Mouse (Mus musculus): Measurements from ENCODE around the gene Pck2.

Pck2 gene

GRCm38 (mm10) chr14:55540067-55540786, at the start of gene Pck2:
Pck2 (plus strand) TSS chr14:55540266.
- peak; percentile 71 for DNase-seq (ENCODE audit: low spot score)

GRCm38 (mm10) chr14:55490361-55491201, 49.5 kb upstream of the Pck2 start, which contains the start of gene Carmil3:
Carmil3 (plus strand) TSS chr14:55490651.
- peak; percentile 44 for DNase-seq (ENCODE audit: low spot score)

GRCm38 (mm10) chr14:55491291-55491833, 48.7 kb upstream of the Pck2 start:
- peak; percentile 31 for DNase-seq (ENCODE audit: low spot score)

GRCm38 (mm10) chr14:55492103-55492502, 48.0 kb upstream of the Pck2 start:
- DNase-seq (ENCODE audit: low spot score), result no peak

GRCm38 (mm10) chr14:55495509-55496240, 44.4 kb upstream of the Pck2 start:
- no peak for DNase-seq (ENCODE audit: low spot score)

- DNase-seq (ENCODE audit: low spot score), result no peak
Observed at GRCm38 (mm10) chr14:55496761-55497448, 43.2 kb upstream of the Pck2 start.

- peak; percentile 90 for DNase-seq (ENCODE audit: low spot score)
Observed at GRCm38 (mm10) chr14:55497449-55497821, 42.6 kb upstream of the Pck2 start.

- DNase-seq (ENCODE audit: low spot score), result no peak
Observed at GRCm38 (mm10) chr14:55505612-55506011, 34.5 kb upstream of the Pck2 start.

GRCm38 (mm10) chr14:55507801-55508200, 32.3 kb upstream of the Pck2 start:
- DNase-seq (ENCODE audit: low spot score), result no peak

GRCm38 (mm10) chr14:55509540-55509939, 30.5 kb upstream of the Pck2 start:
- no peak for DNase-seq (ENCODE audit: low spot score)

- no peak for DNase-seq (ENCODE audit: low spot score)
Observed at GRCm38 (mm10) chr14:55510125-55510731, 29.8 kb upstream of the Pck2 start, which contains the start of gene Cpne6. Cpne6 (plus strand) TSS chr14:55510445.

- DNase-seq (ENCODE audit: low spot score), result no peak
Observed at GRCm38 (mm10) chr14:55511037-55511436, 29.0 kb upstream of the Pck2 start.

- no peak for DNase-seq (ENCODE audit: low spot score)
Observed at GRCm38 (mm10) chr14:55513927-55514326, 26.1 kb upstream of the Pck2 start.

- DNase-seq (ENCODE audit: low spot score), result no peak
Observed at GRCm38 (mm10) chr14:55515846-55516245, 24.2 kb upstream of the Pck2 start.

GRCm38 (mm10) chr14:55518897-55519296, 21.2 kb upstream of the Pck2 start:
- DNase-seq (ENCODE audit: low spot score), result no peak

GRCm38 (mm10) chr14:55519604-55520003, 20.5 kb upstream of the Pck2 start:
- DNase-seq (ENCODE audit: low spot score), result no peak

- DNase-seq (ENCODE audit: low spot score), result no peak
Observed at GRCm38 (mm10) chr14:55520451-55521361, 19.4 kb upstream of the Pck2 start.

GRCm38 (mm10) chr14:55524062-55524461, 16.0 kb upstream of the Pck2 start:
- DNase-seq (ENCODE audit: low spot score), result no peak

GRCm38 (mm10) chr14:55524785-55525184, 15.3 kb upstream of the Pck2 start, which contains the start of gene Nrl:
Nrl (minus strand) TSS chr14:55524981.
- no peak for DNase-seq (ENCODE audit: low spot score)

- no peak for DNase-seq (ENCODE audit: low spot score)
Observed at GRCm38 (mm10) chr14:55526674-55527073, 13.4 kb upstream of the Pck2 start.

Measured in ovary, postnatal 14 days (tissue).